Mouse (Mus musculus): ENCODE results near the gene Ctps2. TPM values are rescaled to one million over a fixed set of nuclear protein-coding genes. Genes with fewer than 3 reads are reported as not detected.
"Not testable (repeated sequence)": the region's sequence is repeated elsewhere in the genome, so short reads cannot be mapped to it uniquely, and the experiment has no call there.

Gene Ctps2
- 96.6 and 97.3 TPM in 2 replicates for polyA plus RNA-seq (2015; fragmentation: Nextera tagmentation; extraction: Ambion mirVana)

DNA sequence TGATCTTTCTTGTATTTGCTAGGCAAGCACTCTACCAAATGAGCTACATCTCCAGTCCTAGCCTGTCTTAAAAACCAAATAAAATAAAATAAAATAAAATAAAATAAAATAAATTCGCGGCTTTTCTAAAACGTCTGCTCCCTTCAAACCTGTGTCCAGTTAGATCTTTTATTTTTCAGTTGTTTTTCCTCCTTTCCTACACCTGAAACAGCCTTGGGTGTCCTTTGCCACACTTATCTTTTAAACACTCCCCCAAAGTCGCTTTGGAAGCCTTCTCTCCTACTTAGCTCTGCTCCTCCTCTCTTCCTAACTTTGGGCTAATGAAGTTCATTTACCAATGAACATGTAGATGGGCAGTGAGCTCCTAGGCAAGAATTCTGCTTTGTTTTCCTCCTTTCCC, at the start of gene Ctps2:
Gene Ctps2 (plus strand): TSS at position 301 of the 400 bp plus-strand sequence.
- WGBS: 25% methylated on average over 4 of the region's 4 CpGs
- Histone ChIP-seq H3K9ac (ENCODE audit: low read length) (peak within 1 kb of the TSS; percentile 75), H3K27ac (ENCODE audit: low read length) (peak within 1 kb of the TSS; percentile 89), H3K4me2 (ENCODE audit: low read depth, low read length) (peak within 1 kb of the TSS; percentile 63), H3K4me1 (replicated peaks; ENCODE audit: control insufficient read depth, insufficient read depth, low read length) (no peaks in the 10 kb centered on the region), H3K4me3 (ENCODE audit: low read length) (peak within 1 kb of the TSS; percentile 66), H3K36me3 (ENCODE audit: control insufficient read depth, insufficient read depth, low read length) (no peaks in the 10 kb centered on the region), H3K9me3 (ENCODE audit: control insufficient read depth, low read length) (no peaks in the 10 kb centered on the region), H3K27me3 (ENCODE audit: control insufficient read depth, insufficient read depth, low read depth, low read length) (no peaks in the 10 kb centered on the region)
- no peak for ATAC-seq (ENCODE audit: low read depth)

DNA sequence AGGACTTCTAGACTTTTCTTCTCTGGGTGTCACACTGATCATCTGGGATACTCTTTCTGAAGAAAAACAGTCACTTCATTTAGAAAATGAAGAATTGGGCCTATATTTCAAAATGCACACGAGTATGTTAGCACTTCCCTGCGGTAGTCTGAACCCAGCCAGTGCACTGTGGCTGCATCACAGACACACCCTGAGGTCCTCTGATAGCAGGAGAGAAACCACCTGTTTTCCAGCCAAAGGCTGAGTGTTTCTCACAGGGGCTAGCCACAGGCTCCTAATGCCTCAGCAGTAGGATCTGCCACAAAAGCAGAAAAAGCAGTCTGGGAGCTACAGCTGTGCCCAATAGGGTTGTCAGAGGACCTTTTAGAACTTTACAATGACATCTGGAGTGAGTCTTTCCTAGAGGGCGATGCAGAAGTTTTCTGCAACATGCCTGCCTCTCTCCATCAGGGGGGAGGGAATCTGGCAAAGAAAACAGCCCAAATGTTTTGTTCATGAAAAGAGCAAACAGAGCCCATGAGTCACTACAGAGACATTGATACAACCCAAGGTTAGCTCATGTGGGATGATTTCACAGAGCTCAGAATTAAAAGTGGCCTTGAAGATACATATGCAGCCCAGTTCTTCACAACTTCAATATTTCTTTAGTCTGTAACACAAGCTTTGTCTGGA, 32.6 kb upstream of the Ctps2 start:
- no peak overlapping the region for H3K9ac ChIP-seq (ENCODE audit: low read length)
- H3K27ac ChIP-seq (ENCODE audit: low read length): no peak overlapping the region
- no peaks in the 10 kb centered on the region for H3K4me1 ChIP-seq (replicated peaks; ENCODE audit: control insufficient read depth, insufficient read depth, low read length)
- no peak for ATAC-seq (ENCODE audit: low read depth)
- peaks cover 6% of the 10 kb centered on the region for H3K36me3 ChIP-seq (ENCODE audit: control insufficient read depth, insufficient read depth, low read length)
- H3K27me3 ChIP-seq (ENCODE audit: control insufficient read depth, insufficient read depth, low read depth, low read length): no peaks in the 10 kb centered on the region
- no peak overlapping the region for H3K4me2 ChIP-seq (ENCODE audit: low read depth, low read length)
- H3K4me3 ChIP-seq (ENCODE audit: low read length): no peak overlapping the region
- no peaks in the 10 kb centered on the region for H3K9me3 ChIP-seq (ENCODE audit: control insufficient read depth, low read length)
- 71% methylated on average over 3 of the region's 3 CpGs for WGBS

DNA sequence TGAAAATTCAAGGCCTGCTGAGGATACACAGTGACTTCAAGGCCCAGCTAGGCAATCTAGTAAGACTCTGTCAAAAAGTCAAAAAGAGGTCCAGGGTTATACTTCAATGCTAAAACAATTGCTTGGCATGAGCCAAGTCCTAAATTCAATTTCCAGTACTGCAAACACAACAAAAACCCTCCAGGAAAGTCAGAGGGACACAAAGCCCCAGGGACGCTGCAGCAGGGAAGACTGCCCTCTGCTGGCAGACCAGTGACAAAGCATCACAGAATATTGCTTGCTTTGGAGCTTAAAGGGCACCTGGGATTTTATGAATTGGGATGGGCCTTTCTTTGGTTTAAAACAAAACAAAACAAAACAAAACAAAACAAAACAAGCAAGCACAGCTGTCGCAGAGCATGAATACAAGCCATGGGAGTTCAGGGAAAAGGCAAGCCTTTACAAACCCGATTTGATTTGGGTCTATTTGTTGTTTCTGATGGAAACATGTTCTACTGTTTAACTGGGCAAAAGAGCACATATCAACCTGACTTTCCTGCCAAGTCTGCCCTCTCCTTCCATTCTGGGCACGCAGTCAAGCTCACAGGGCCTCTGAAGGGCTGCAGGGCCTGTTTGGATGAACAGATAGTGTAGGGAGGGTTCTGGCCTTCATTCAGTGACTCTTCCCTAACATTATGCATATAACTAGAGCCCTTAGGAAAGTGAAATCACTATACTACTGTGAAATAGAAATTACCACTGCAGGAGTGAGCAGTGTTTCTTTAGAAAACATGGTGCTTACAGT, 29.1 kb upstream of the Ctps2 start:
- Histone ChIP-seq H3K9ac (ENCODE audit: low read length) (no peak overlapping the region), H3K27me3 (ENCODE audit: control insufficient read depth, insufficient read depth, low read depth, low read length) (no peaks in the 10 kb centered on the region), H3K9me3 (ENCODE audit: control insufficient read depth, low read length) (no peaks in the 10 kb centered on the region), H3K4me2 (ENCODE audit: low read depth, low read length) (no peak overlapping the region), H3K4me3 (ENCODE audit: low read length) (no peak overlapping the region), H3K36me3 (ENCODE audit: control insufficient read depth, insufficient read depth, low read length) (peaks cover 8% of the 10 kb centered on the region), H3K27ac (ENCODE audit: low read length) (no peak overlapping the region), H3K4me1 (replicated peaks; ENCODE audit: control insufficient read depth, insufficient read depth, low read length) (no peaks in the 10 kb centered on the region)
- no peak for ATAC-seq (ENCODE audit: low read depth)
- WGBS: 37% methylated on average over 4 of the region's 4 CpGs

DNA sequence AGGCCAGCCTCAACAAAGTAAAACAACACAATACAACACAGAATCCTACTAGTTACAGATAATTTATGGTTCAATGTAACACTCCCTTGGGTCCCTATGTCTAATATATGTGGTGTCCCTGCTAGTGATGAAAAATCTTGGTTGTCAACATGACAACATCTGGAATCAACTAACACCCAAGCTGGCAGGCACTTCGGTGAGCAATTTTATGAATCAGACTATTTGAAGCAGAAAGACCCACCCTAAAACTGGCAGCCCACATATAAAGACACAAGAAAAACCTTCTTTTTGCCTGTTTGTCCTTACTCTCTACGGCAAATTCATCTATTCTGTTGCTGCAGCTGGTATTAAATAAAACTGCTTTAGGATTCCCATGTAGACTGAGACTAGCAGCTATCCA, 27.3 kb upstream of the Ctps2 start:
- no peak overlapping the region for H3K9ac ChIP-seq (ENCODE audit: low read length)
- no peak overlapping the region for H3K4me2 ChIP-seq (ENCODE audit: low read depth, low read length)
- WGBS: 93% methylated on average over 2 of the region's 2 CpGs
- no peak overlapping the region for H3K27ac ChIP-seq (ENCODE audit: low read length)
- H3K4me3 ChIP-seq (ENCODE audit: low read length): no peak overlapping the region
- H3K27me3 ChIP-seq (ENCODE audit: control insufficient read depth, insufficient read depth, low read depth, low read length): no peaks in the 10 kb centered on the region
- no peaks in the 10 kb centered on the region for H3K4me1 ChIP-seq (replicated peaks; ENCODE audit: control insufficient read depth, insufficient read depth, low read length)
- H3K9me3 ChIP-seq (ENCODE audit: control insufficient read depth, low read length): no peaks in the 10 kb centered on the region
- peaks cover 8% of the 10 kb centered on the region for H3K36me3 ChIP-seq (ENCODE audit: control insufficient read depth, insufficient read depth, low read length)
- no peak for ATAC-seq (ENCODE audit: low read depth)

DNA sequence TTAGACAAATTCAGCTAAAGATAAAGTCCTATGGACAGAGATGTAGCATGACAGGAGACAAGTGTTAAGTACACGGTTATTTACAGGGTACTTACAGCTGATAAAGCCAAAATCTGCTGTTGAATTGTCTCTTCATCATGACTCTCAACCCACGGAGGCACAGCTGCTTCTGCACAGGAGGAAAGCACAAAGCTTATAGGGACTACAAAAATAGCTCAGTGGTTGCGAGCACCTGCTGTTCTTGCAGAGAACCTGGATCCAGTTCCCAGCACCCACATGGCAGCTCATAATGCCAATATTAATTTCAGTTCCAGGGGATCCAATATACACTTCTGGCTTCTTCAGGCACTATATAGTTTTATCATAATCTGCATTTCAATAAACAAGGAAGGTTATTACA, 22.8 kb upstream of the Ctps2 start:
- Histone ChIP-seq H3K27ac (ENCODE audit: low read length) (no peak overlapping the region), H3K27me3 (ENCODE audit: control insufficient read depth, insufficient read depth, low read depth, low read length) (no peaks in the 10 kb centered on the region), H3K9me3 (ENCODE audit: control insufficient read depth, low read length) (no peaks in the 10 kb centered on the region), H3K4me2 (ENCODE audit: low read depth, low read length) (no peak overlapping the region), H3K9ac (ENCODE audit: low read length) (no peak overlapping the region), H3K4me1 (replicated peaks; ENCODE audit: control insufficient read depth, insufficient read depth, low read length) (no peaks in the 10 kb centered on the region), H3K36me3 (ENCODE audit: control insufficient read depth, insufficient read depth, low read length) (peaks cover 3% of the 10 kb centered on the region), H3K4me3 (ENCODE audit: low read length) (no peak overlapping the region)
- no peak for ATAC-seq (ENCODE audit: low read depth)
- WGBS: 85% methylated on average over 3 of the region's 3 CpGs

DNA sequence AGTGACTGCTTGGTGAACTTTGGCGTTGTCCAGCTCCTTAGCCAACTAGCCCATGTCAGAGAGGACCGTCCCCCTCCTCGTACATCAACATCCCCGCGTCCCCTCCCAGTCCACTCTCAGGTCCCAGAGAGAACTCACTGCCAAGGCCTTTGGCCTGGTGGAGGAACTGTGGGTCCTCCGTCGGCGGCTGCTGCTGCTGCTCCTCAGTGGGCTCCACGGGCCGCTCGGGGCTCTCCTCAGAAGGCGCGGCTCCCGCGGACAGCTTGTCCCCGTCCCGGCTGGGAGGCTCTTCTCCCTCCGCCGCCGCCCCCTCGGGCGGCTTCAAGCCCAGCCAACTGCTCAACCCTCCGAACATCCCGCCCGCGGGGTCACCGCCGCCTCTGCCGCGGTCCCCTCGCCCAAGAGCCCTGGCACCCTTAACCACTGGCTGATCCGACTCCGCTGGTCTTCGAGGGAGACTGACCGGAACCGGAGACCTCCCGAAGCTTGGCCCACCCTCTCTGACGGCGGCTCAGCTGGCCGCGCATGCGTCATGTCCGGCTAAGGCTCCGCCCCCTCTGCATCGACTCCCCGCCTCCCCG, 13.0 kb upstream of the Ctps2 start, which contains the start of gene Syap1:
Gene Syap1 (minus strand): TSS at position 517 of the 581 bp plus-strand sequence.
- 0 out of 2 replicates have a peak, but pooled peaks cover 7% of the 10 kb centered on the region for H3K4me1 ChIP-seq (replicated peaks; ENCODE audit: control insufficient read depth, insufficient read depth, low read length)
- H3K27me3 ChIP-seq (ENCODE audit: control insufficient read depth, insufficient read depth, low read depth, low read length): no peaks in the 10 kb centered on the region
- 16% methylated on average over 32 of the region's 47 CpGs for WGBS
- no peaks in the 10 kb centered on the region for H3K36me3 ChIP-seq (ENCODE audit: control insufficient read depth, insufficient read depth, low read length)
- no peaks in the 10 kb centered on the region; the same call in 1 of the 2 replicates for H3K9me3 ChIP-seq (ENCODE audit: control insufficient read depth, low read length)
- peak within 1 kb of the TSS; percentile 70 for H3K27ac ChIP-seq (ENCODE audit: low read length)
- H3K4me2 ChIP-seq (ENCODE audit: low read depth, low read length): peak within 1 kb of the TSS; percentile 46
- H3K4me3 ChIP-seq (ENCODE audit: low read length): peak within 1 kb of the TSS; percentile 70
- H3K9ac ChIP-seq (ENCODE audit: low read length): peak within 1 kb of the TSS; percentile 84
- peak; percentile 98 for ATAC-seq (ENCODE audit: low read depth)

DNA sequence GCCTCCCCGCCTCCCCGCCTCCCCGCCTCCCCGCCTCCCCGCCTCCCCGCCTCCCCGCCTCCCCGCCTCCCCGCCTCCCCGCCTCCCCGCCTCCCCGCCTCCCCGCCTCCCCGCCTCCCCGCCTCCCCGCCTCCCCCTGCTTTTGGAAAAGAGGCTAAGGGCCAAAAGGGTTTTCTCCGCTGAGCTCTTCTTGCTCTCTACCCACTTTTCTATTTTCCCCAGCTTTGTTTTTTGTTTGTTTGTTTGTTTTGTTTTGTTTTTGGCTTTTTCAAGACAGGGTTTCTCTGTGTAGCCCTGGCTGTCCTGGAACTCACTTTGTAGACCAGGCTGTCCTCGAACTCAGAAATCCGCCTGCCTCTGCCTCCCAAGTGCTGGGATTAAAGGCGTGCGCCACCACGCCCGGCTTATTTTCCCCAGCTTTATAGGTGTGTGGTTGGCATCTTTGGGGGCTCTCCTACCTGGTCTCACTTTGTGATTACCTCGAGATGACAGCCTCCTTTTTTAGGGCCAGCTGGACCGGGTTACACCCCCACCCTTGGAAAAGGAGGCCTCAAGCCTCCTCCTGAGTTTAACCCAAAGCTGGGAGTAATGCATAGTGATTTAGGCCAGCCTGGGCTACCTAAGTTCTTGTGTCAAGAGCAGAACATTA, 12.3 kb upstream of the Ctps2 start:
- H3K36me3 ChIP-seq (ENCODE audit: control insufficient read depth, insufficient read depth, low read length); H3K4me1 ChIP-seq (replicated peaks; ENCODE audit: control insufficient read depth, insufficient read depth, low read length); H3K9me3 ChIP-seq (ENCODE audit: control insufficient read depth, low read length); H3K4me3 ChIP-seq (ENCODE audit: low read length); H3K27ac ChIP-seq (ENCODE audit: low read length); H3K9ac ChIP-seq (ENCODE audit: low read length); H3K27me3 ChIP-seq (ENCODE audit: control insufficient read depth, insufficient read depth, low read depth, low read length): not testable (repeated sequence)
- peak; percentile 39 for ATAC-seq (ENCODE audit: low read depth)
- WGBS: 78% methylated on average over 9 of the region's 25 CpGs
- H3K4me2 ChIP-seq (ENCODE audit: low read depth, low read length): 0 out of 2 replicates have a peak overlapping the region, but pooled peaks have one; percentile 20

DNA sequence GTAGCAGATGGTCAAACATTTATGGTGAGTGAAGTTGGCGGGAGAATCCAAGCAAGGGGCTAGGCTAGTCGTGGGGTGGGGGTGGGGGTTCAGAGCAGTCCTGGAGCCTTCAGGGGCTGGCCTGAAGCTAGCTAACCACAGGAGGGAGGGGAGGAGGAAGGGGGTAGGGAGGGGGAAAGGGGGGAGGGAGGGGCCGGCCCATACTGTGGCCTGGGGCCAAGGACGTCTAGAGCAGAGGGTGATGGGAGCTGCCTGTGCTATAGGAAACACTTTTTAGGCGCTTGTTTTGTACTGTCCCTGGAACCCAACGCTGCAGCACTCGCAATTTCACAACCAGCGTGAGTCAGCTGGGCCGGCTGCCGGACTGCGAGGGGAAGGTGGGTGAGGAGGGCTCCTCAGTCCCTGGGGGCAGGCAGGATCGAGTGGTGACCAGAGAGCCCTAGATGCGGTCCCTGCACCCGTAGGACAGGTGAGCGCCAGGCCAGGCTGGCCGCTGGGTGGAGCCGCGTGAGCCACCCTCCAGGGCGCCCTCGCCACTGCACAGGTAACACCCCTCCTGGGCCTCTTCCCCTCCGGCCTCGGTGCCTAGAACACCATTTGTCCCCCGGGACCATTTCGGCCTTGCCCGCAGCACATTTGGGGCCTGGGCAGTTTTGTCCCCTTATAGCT, 467 bp downstream of the Ctps2 start:
- H3K9ac ChIP-seq (ENCODE audit: low read length): peak overlapping the region; percentile 75
- H3K4me3 ChIP-seq (ENCODE audit: low read length): peak overlapping the region; percentile 66
- H3K4me1 ChIP-seq (replicated peaks; ENCODE audit: control insufficient read depth, insufficient read depth, low read length): no peaks in the 10 kb centered on the region
- H3K27me3 ChIP-seq (ENCODE audit: control insufficient read depth, insufficient read depth, low read depth, low read length): no peaks in the 10 kb centered on the region
- H3K27ac ChIP-seq (ENCODE audit: low read length): peak overlapping the region; percentile 89
- 21% methylated on average over 21 of the region's 25 CpGs for WGBS
- peak overlapping the region; percentile 63 for H3K4me2 ChIP-seq (ENCODE audit: low read depth, low read length)
- no peaks in the 10 kb centered on the region for H3K9me3 ChIP-seq (ENCODE audit: control insufficient read depth, low read length)
- no peaks in the 10 kb centered on the region for H3K36me3 ChIP-seq (ENCODE audit: control insufficient read depth, insufficient read depth, low read length)
- ATAC-seq (ENCODE audit: low read depth): peak; percentile 94
